ENCODE assay signal across 23 mouse cellular contexts in genomic region chr11:11393164-11393563, GRCm38 (mm10).
DNase-seq lines count a peak whose midpoint lies in the region; ATAC-seq lines count a peak whose summit lies in the region.
"Had no signal": no experiment of that assay in that cellular context is flagged by ENCODE, and none has a peak within 500 bp of the region (broad histone marks: within the 10 kb centered on the region; RNA-seq: fewer than 3 reads in every experiment).

No protein-coding gene starts in this region.

- H3K4me3 ChIP-seq in embryonic facial prominence, embryonic 13.5 days: no peak overlapping the region
- no peak overlapping the region for H3K4me3 ChIP-seq in embryonic facial prominence, embryonic 10.5 days
- no peak overlapping the region for H3K4me3 ChIP-seq in liver, embryonic 11.5 days (ENCODE audit: low read depth, low read length)
- H3K4me3 ChIP-seq: gastrocnemius, adult 2 months; heart, embryonic 13.5 days; hindbrain, embryonic 12.5 days; hindbrain, embryonic 15.5 days had no signal

- H3K27ac ChIP-seq in embryonic facial prominence, embryonic 13.5 days: no peak overlapping the region
- H3K27ac ChIP-seq in embryonic facial prominence, embryonic 10.5 days (replicated peaks): no peak overlapping the region
- no peak overlapping the region for H3K27ac ChIP-seq in liver, embryonic 11.5 days (ENCODE audit: low read depth, low read length)
- H3K27ac ChIP-seq: gastrocnemius, adult 2 months; heart, embryonic 13.5 days; hindbrain, embryonic 12.5 days; hindbrain, embryonic 15.5 days had no signal

- no peaks in the 10 kb centered on the region for H3K9me3 ChIP-seq in embryonic facial prominence, embryonic 13.5 days
- H3K9me3 ChIP-seq in embryonic facial prominence, embryonic 10.5 days: peaks cover 10% of the 10 kb centered on the region; the same call in 1 of the 2 replicates
- 0 out of 2 replicates have a peak, but pooled peaks cover 2% of the 10 kb centered on the region for H3K9me3 ChIP-seq in liver, embryonic 11.5 days (ENCODE audit: control insufficient read depth, low read length)
- H3K9me3 ChIP-seq: hindbrain, embryonic 12.5 days; hindbrain, embryonic 15.5 days had no signal

- H3K27me3 ChIP-seq in embryonic facial prominence, embryonic 13.5 days: no peaks in the 10 kb centered on the region
- H3K27me3 ChIP-seq in embryonic facial prominence, embryonic 10.5 days (replicated peaks; ENCODE audit: low read depth, poor library complexity, severe bottlenecking): no peaks in the 10 kb centered on the region
- no peaks in the 10 kb centered on the region for H3K27me3 ChIP-seq in liver, embryonic 11.5 days (replicated peaks; ENCODE audit: control insufficient read depth, insufficient read depth, low read length)
- H3K27me3 ChIP-seq: heart, embryonic 13.5 days; hindbrain, embryonic 12.5 days; hindbrain, embryonic 15.5 days had no signal

- no peaks in the 10 kb centered on the region for H3K4me1 ChIP-seq in embryonic facial prominence, embryonic 13.5 days
- H3K4me1 ChIP-seq in embryonic facial prominence, embryonic 10.5 days: no peaks in the 10 kb centered on the region
- no peaks in the 10 kb centered on the region for H3K4me1 ChIP-seq in liver, embryonic 11.5 days (replicated peaks; ENCODE audit: control insufficient read depth, insufficient read depth, low read length)
- H3K4me1 ChIP-seq: heart, embryonic 13.5 days; hindbrain, embryonic 12.5 days; hindbrain, embryonic 15.5 days had no signal

- 91% methylated on average over 10 of the region's 10 CpGs for WGBS in embryonic facial prominence, embryonic 13.5 days
- WGBS in embryonic facial prominence, embryonic 10.5 days: 96% methylated on average over 10 of the region's 10 CpGs
- 89% methylated on average over 10 of the region's 10 CpGs for WGBS in liver, embryonic 11.5 days

- 0 out of 2 replicates have a peak, but pooled peaks have one; percentile 37 for ATAC-seq in embryonic facial prominence, embryonic 13.5 days (ENCODE audit: insufficient number of reproducible peaks, insufficient read depth, low FRiP score, low TSS enrichment, low read depth)
- ATAC-seq in liver, embryonic 11.5 days (replicated peaks; ENCODE audit: low FRiP score): 0 out of 2 replicates have a peak, but pooled peaks have one; percentile 26
- ATAC-seq: activated CD4-positive, CD25-positive, alpha-beta regulatory T cell, adult 4 months; forebrain, embryonic 14.5 days; forebrain, postnatal 0 days had no signal

- H3K9ac ChIP-seq in embryonic facial prominence, embryonic 13.5 days: no peak overlapping the region
- no peak overlapping the region for H3K9ac ChIP-seq in liver, embryonic 11.5 days (ENCODE audit: low read depth, low read length)
- H3K9ac ChIP-seq: forebrain, postnatal 0 days; heart, embryonic 13.5 days; hindbrain, embryonic 12.5 days; hindbrain, embryonic 15.5 days had no signal

- no peaks in the 10 kb centered on the region for H3K36me3 ChIP-seq in embryonic facial prominence, embryonic 13.5 days
- no peaks in the 10 kb centered on the region for H3K36me3 ChIP-seq in embryonic facial prominence, embryonic 10.5 days (replicated peaks)
- no peaks in the 10 kb centered on the region for H3K36me3 ChIP-seq in liver, embryonic 11.5 days (ENCODE audit: control insufficient read depth, insufficient read depth, low read length)
- H3K36me3 ChIP-seq: heart, embryonic 13.5 days; hindbrain, embryonic 12.5 days; hindbrain, embryonic 15.5 days had no signal

- no peak overlapping the region for H3K4me2 ChIP-seq in embryonic facial prominence, embryonic 13.5 days
- no peak overlapping the region for H3K4me2 ChIP-seq in liver, embryonic 11.5 days
- H3K4me2 ChIP-seq: heart, embryonic 13.5 days; hindbrain, embryonic 12.5 days; hindbrain, embryonic 15.5 days had no signal

- DNase-seq in embryonic facial prominence, embryonic 10.5 days (ENCODE audit: low spot score): no peak
- DNase-seq in kidney, postnatal 10 days: peak; percentile 5
- DNase-seq in kidney, postnatal 36 days: no peak
- no peak for DNase-seq in liver, embryonic 11.5 days (ENCODE audit: low spot score)
- no peak for DNase-seq in liver
- no peak for DNase-seq in adrenal gland, adult 18-20 months (ENCODE audit: low spot score in 2 of 2)
- DNase-seq: adrenal gland, postnatal 10 days; adrenal gland, postnatal 36 days; cerebellum, adult 18-20 months; cerebellum, adult 9-11 months; cerebellum, postnatal 25 days; forebrain, postnatal 0 days; gastrocnemius, adult 2 months; gastrocnemius, postnatal 14 days; heart, adult 18-20 months; heart, postnatal 14 days; heart, postnatal 4 days had no signal
